Mouse (Mus musculus) erythroblast, embryonic 14.5 days (primary cell): ENCODE measurements around the gene Rexo1.

Experiments used
- GATA1 ChIP-seq: IDR thresholded peaks from 2 replicates; pipeline ENCODE4 v1.6.1; 2012; ENCODE audit warnings: low read length, inconsistent platforms, mixed read lengths
- TAL1 ChIP-seq: IDR thresholded peaks from 3 replicates; pipeline ENCODE4 v1.6.1; 2012; ENCODE audit warnings: low read length, inconsistent platforms, mixed read lengths

DNA sequence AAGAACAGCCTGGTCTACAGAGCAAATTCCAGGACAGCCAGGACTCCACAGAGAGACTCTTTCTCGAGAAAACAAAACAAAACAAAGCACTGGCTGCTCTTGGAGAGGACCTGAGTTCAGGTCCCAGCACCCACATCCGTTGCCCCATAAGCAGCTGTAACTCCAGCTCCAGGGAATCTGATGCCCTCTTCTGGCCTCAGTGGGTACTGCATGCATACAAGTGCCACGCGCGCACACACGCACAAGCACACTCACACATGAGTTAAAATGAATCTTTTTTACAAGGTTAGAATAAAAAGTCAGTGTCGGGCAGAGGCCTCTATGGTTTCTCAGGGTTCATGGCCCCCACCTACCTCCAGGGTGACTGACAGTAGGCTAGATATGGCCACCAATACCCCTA, 38.1 kb downstream of the Rexo1 start:
- TF ChIP-seq GATA1 (no peak), TAL1 (no peak)
